Mouse (Mus musculus): ENCODE measurements around the gene Gm10644.

Gm10644 gene

DNA sequence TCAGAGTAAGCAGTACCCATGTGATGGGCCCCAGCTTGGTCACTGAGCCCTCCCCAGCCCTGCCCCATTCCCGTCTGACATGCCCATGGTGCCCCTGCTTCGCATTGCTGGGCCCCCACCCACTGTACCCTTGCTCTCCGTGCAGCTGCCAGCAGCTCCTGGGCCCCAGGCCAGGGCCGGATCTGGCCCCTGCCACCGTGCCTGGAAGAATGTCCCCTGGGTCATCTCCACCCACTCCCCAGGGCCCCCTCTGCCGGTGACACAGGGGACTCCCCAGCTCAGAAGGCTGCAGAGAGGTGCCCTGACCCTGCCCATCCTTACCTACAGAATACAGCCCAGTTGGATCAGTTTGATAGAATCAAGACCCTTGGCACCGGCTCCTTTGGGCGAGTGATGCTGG, 25.8 kb upstream of the Gm10644 start:
- DNase-seq (ENCODE audit: low spot score in 2 of 2) = no peak

- DNase-seq (ENCODE audit: low spot score in 2 of 2) = no peak
Measured at GRCm38 (mm10) chr8:83980250-83980649, 25.2 kb upstream of the Gm10644 start.

GRCm38 (mm10) chr8:83978200-83978599, 23.2 kb upstream of the Gm10644 start:
- DNase-seq (ENCODE audit: low spot score in 2 of 2) = no peak

- DNase-seq (ENCODE audit: low spot score in 2 of 2) = no peak
Measured at GRCm38 (mm10) chr8:83977646-83978045, 22.6 kb upstream of the Gm10644 start.

GRCm38 (mm10) chr8:83976779-83977350, 21.9 kb upstream of the Gm10644 start:
- no peak for DNase-seq (ENCODE audit: low spot score in 2 of 2)

DNA sequence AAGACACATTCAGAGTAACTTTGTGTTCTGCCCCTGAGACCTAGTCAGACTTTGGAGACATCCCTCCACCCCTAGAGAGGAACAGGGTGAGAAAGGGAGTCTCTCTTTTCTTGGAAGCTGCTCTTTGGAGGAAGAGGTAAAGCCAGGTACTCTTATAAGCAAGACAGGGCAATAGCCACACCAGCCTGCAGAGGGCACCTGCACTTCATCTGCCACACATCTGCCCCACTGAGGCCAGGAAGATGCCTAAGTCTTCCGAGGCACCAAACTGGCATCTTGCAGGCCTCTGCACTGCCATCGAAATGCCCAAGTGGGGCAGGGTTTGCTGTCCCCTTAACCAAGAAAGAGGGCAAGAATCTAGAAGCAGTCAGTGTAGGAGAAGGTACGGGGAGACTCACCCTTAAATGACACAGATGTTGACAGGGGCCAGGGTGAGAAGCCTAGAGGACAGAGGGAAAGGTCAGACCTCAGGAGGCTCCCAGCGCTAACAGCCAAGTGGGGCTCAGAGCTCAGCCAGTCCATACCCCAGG, 21.2 kb upstream of the Gm10644 start:
- DNase-seq (ENCODE audit: low spot score in 2 of 2) = no peak

GRCm38 (mm10) chr8:83974521-83974920, 19.5 kb upstream of the Gm10644 start:
- no peak for DNase-seq (ENCODE audit: low spot score in 2 of 2)

DNA sequence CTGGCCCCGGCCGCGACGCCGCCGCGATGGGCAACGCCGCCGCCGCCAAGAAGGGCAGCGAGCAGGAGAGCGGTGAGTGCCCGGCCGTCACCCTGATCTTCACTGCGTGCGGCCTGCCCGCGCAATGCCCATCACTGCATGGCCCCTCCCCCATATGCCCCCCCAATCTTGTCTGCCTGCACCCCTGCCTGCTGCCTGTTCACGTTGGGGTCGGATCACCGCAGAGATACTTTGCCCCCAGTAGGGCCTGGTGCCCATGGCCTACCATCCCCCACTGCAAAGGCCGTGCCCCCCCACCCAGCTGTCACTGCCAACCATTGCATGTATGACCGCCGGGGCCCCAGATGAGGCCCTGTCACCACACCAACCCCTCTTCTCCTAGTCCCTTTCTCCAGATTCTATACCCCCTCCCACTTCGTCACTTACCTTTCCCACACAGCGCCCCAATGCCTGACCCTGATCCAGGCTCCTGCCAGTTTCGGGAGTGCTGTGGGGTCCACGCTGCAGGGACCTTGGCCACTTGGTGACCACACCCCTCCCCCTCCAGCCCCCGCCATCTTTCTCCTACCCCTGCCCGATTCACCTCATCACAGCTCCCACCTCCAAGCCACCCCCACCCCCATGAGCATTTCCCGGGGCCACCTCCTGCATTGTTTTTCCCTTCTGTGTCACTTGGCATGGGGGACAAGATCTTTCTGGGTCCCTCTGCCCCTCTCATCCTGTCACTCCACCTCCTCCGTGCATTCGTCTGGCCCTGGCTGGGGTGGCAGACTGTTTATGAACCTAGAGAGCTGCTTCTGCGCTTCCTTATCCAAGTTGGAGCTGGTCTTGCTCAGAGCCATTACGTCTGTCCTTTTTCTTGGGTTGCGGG, 18.4 kb upstream of the Gm10644 start:
- no peak for DNase-seq (ENCODE audit: low spot score in 2 of 2)

DNA sequence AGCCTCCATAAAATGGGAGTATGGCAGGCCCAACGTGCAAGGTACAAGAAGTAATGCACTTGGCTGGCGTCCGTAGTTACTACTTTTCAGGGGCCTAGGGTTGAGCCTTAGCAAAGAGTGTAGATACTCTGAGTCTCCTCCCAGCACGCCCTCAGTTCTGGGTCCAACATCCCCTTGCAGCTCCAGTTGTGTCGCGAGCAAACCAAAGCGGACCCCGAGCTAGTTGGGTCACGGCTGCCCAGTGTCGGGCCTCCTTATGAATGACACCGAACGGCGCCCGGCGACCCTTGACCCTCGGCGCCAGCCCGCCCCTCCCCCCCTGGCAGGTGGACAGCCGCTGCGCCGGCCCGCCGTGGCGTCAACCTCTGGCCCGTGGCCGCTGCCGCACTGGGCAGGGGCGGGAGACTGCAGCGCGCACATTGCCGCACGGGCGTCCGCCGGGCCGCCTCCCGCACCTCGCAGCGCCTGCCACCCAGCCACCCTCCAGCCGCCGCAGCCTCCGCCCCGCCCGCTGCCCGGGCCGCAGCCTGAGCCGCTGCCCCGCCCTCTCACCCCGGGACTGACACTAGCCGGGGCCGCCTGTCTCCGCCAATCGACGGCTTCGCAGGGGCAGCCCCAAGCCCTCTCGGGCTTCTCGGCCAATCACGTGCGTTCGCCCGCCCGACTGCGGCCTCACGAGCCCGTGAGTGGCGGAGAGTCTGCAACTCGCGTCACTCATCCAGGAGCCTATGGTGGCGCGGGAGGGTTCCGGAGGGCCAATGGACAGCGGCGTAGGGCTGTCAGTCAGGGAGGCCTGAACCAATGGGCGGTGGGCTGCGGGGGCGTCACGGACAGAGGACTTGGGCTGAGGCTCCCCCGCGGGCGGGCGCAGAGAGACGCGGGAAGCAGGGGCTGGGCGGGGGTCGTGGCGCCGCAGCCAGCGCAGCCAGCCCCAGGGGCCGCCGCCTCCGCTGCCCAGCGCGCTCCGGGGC, 17.4 kb upstream of the Gm10644 start, which contains the start of gene Prkaca:
Gene Prkaca, plus strand, starts transcription at position 844 of the 971 bp plus-strand sequence.
- DNase-seq (ENCODE audit: low spot score in 2 of 2) = peak; percentile 99

GRCm38 (mm10) chr8:83971661-83972060, 16.7 kb upstream of the Gm10644 start:
- DNase-seq (ENCODE audit: low spot score in 2 of 2) = no peak

- no peak for DNase-seq (ENCODE audit: low spot score in 2 of 2)
Measured at GRCm38 (mm10) chr8:83971121-83971520, 16.1 kb upstream of the Gm10644 start.

DNA sequence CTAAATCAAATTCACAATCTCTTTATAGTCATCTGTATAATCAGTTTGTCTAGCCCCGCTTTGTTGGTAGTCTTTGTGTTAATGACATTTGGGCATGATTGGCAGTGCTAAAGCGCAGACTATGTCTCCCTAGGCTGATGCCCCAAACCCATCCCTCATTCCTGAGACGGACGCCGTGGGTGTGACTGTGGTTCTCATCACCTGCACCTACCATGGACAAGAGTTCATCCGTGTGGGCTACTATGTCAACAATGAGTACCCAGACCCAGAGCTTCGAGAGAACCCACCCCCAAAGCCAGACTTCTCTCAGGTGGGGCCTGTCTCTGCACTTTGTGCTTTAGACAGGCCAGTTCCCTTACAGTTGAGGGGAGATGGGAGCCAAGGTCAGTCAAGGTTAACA, 12.7 kb upstream of the Gm10644 start:
- no peak for DNase-seq (ENCODE audit: low spot score in 2 of 2)

- DNase-seq (ENCODE audit: low spot score in 2 of 2) = no peak
Measured at GRCm38 (mm10) chr8:83964015-83964765, 9.2 kb upstream of the Gm10644 start.

- DNase-seq (ENCODE audit: low spot score in 2 of 2) = no peak
Measured at GRCm38 (mm10) chr8:83956789-83957188, 1.8 kb upstream of the Gm10644 start.

GRCm38 (mm10) chr8:83955958-83956218, 883 bp upstream of the Gm10644 start:
- DNase-seq (ENCODE audit: low spot score in 2 of 2) = no peak

DNA sequence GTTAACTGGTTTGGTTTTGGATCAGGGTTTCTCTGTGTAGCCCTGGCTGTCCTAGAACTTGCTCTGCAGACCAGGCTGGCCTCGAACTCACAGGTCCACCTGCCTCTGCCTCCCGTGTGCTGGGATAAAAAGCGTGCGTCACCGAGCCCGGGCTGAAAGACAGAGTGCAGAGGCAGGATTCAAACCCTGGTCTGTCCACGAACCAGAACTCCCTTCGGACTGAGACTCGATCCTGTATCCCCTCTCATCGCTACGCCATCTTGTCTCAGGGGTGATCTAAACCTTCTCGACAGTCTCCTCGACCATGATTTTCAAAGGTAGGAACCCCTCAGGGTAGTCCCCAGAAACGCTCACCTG, 278 bp downstream of the Gm10644 start:
- no peak for DNase-seq (ENCODE audit: low spot score in 2 of 2)

DNA sequence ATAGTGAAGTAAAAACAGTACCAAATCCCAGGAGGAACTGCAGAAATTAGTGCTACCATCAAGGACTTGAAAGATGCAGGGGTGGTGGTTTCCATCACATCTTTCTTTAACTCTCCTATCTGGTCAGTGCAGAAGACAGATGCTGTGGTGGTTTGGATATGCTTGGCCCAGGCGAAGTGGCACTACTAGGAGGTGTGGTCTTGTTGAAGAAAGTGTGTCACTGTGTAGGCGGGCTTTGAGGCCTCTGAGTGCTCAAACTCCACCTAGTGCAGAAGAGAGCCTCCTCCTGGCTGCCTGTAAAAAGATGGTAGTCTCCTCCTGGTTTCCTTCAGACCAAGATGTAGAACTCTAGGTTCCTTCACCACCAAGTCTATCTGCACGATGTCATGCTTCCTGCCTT, 9.5 kb downstream of the Gm10644 start:
- no peak for DNase-seq (ENCODE audit: low spot score in 2 of 2)

DNA sequence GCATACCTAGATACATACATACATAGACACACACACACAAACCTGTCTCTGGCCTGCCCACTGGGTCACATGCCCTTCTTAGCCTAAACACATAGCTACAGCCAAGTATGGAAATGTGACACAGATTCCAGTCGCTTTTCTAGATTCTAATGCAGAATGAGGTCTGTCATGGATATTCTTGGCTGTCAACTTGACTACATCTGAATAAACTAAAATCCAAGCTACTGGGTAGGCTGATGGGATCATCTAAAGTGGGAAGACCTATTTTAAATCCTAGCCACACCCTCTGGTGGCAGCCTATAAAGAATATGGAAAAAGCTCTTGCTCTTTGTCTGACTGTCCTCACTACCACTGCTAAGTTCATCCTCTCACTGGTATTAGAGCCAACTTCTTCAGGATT, 12.6 kb downstream of the Gm10644 start:
- no peak for DNase-seq (ENCODE audit: low spot score in 2 of 2)

GRCm38 (mm10) chr8:83941066-83941677, 13.8 kb downstream of the Gm10644 start:
- no peak for DNase-seq (ENCODE audit: low spot score in 2 of 2)

DNA sequence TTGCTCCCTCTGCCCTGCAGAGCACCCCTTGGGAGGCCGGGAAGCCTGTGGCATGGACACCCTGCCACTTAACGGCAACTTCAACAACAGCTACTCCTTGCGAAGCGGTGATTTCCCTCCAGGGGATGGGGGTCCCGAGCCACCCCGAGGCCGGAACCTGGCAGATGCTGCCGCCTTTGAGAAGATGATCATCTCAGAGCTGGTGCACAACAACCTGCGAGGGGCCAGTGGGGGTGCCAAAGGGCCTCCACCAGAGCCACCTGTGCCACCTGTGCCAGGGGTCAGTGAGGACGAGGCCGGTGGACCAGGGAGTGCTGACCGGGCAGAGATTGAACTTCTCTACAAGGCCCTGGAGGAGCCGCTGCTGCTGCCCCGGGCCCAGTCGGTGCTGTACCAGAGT, 16.7 kb downstream of the Gm10644 start:
- DNase-seq (ENCODE audit: low spot score in 2 of 2) = peak in 1 of 2 experiments; percentile 10

GRCm38 (mm10) chr8:83937645-83938044, 17.4 kb downstream of the Gm10644 start:
- no peak for DNase-seq (ENCODE audit: low spot score in 2 of 2)
